Mouse (Mus musculus) monocyte, adult 2 months (primary cell): ENCODE data around the gene Mepce.

Source experiments
- DNase-seq, 2 experiments: peaks; one replicate each; pipeline ENCODE4 v3.0.0; 2022; ENCODE audit warnings: low spot score in 2 of 2, low read depth in 1 of 2

The Mepce gene

GRCm38 (mm10) chr5:137742836-137743235, 44.6 kb downstream of the Mepce start:
- DNase-seq: no peak

- no peak for DNase-seq
These were observed 45.4 kb downstream of the Mepce start for GRCm38 (mm10) chr5:137742048-137742447.

GRCm38 (mm10) chr5:137741023-137741931, 46.2 kb downstream of the Mepce start, which contains the start of gene Nyap1:
Gene Nyap1 (minus strand): TSS chr5:137741607.
- DNase-seq: peak; percentile 37 to 54

- no peak for DNase-seq
These were observed 46.9 kb downstream of the Mepce start for GRCm38 (mm10) chr5:137740506-137740905.

- DNase-seq: no peak
These were observed 48.0 kb downstream of the Mepce start for GRCm38 (mm10) chr5:137739471-137739870.

- DNase-seq: no peak
These were observed 48.9 kb downstream of the Mepce start for GRCm38 (mm10) chr5:137738516-137738915.

- no peak for DNase-seq
These were observed 50.0 kb downstream of the Mepce start for GRCm38 (mm10) chr5:137737400-137737940.

- DNase-seq: no peak
These were observed 53.0 kb downstream of the Mepce start for GRCm38 (mm10) chr5:137734289-137735061.

GRCm38 (mm10) chr5:137733638-137734288, 53.7 kb downstream of the Mepce start:
- DNase-seq: no peak
